Mouse (Mus musculus) stomach, embryonic 14.5 days (tissue): ENCODE data around the gene Angptl2. TPM values are rescaled to one million over a fixed set of nuclear protein-coding genes. Genes with fewer than 3 reads are reported as not detected.
A peak's percentile ranks its signal among the peaks of the same experiment; 100 is the strongest.

ENCODE experiments used
- ATAC-seq: fragments of 200-750 bp; cut with Nextera tagmentation; 2 replicates; pipeline ENCODE4 v1.8.0; 2017; ENCODE audit warnings: low read depth, moderate TSS enrichment; ENCODE audit not compliant: insufficient number of reproducible peaks, insufficient read depth, low FRiP score
- H3K27ac ChIP-seq: fragments of 300-500 bp; sonication (generic); 2 replicates; pipeline ENCODE4 v1.5.1; 2014; ENCODE audit warnings: mild to moderate bottlenecking, low read length, moderate library complexity, mixed read lengths
- H3K27me3 ChIP-seq: fragments of 300-500 bp; sonication (generic); 2 replicates; pipeline ENCODE4 v1.6.1; 2014; ENCODE audit warnings: low read length, control low read depth, mixed read lengths; ENCODE audit not compliant: control insufficient read depth, insufficient read depth
- H3K36me3 ChIP-seq: fragments of 300-500 bp; sonication (generic); 2 replicates; pipeline ENCODE4 v1.6.1; 2014; ENCODE audit warnings: mild to moderate bottlenecking, control low read depth, low read length, moderate library complexity, mixed read lengths; ENCODE audit not compliant: control insufficient read depth, insufficient read depth
- H3K4me1 ChIP-seq: fragments of 300-500 bp; sonication (generic); 2 replicates; pipeline ENCODE4 v1.6.1; 2014; ENCODE audit warnings: low read length, control low read depth, mixed read lengths; ENCODE audit not compliant: control insufficient read depth, insufficient read depth
- H3K4me2 ChIP-seq: fragments of 300-500 bp; sonication (generic); replicated peaks from 2 replicates; pipeline ENCODE4 v1.6.1; 2014; ENCODE audit warnings: low read depth, low read length, control low read depth
- H3K4me3 ChIP-seq: fragments of 300-500 bp; sonication (generic); 2 replicates; pipeline ENCODE4 v1.5.1; 2014; ENCODE audit warnings: low read depth, low read length, control low read depth
- H3K9ac ChIP-seq: fragments of 300-500 bp; sonication (generic); replicated peaks from 2 replicates; pipeline ENCODE4 v1.6.1; 2014; ENCODE audit warnings: low read depth, mild to moderate bottlenecking, control low read depth, low read length, moderate library complexity, mixed read lengths
- H3K9me3 ChIP-seq: fragments of 300-500 bp; sonication (generic); 2 replicates; pipeline ENCODE4 v1.6.1; 2016; ENCODE audit warnings: low read depth, low read length, control low read depth; ENCODE audit not compliant: control insufficient read depth
- WGBS: fragments of 180-500 bp; shearing (Covaris S2); extraction: QIAGEN DNeasy Blood & Tissue Kit; methylation state at CpG from one replicate; pipeline ENCODE4 v1.1.7; 2014; 5-methylcytosine and 5-hydroxymethylcytosine counted together
- polyA plus RNA-seq: library from polyadenylated mRNA; unstranded; fragments of >200 nt; fragmentation: Nextera tagmentation; extraction: Ambion mirVana; gene quantifications from 2 replicates; pipeline ENCODE4 v1.2.1, GENCODE M21; 2014

The Angptl2 gene
- polyA plus RNA-seq, result 39.7 and 45.2 TPM in 2 replicates

GRCm38 (mm10) chr2:33215700-33216509, at the start of gene Angptl2:
Angptl2 (plus strand) TSS chr2:33216069.
- ATAC-seq, result peak; percentile 95
- 2% methylated on average over 22 of the region's 22 CpGs for WGBS
- peaks cover 28% of the 10 kb centered on the region; the same call in 1 of the 2 replicates for H3K4me1 ChIP-seq

GRCm38 (mm10) chr2:33167060-33167459, 48.8 kb upstream of the Angptl2 start:
- Histone ChIP-seq H3K4me3 (no peak overlapping the region), H3K4me1 (peaks cover 26% of the 10 kb centered on the region), H3K9me3 (no peaks in the 10 kb centered on the region), H3K36me3 (no peaks in the 10 kb centered on the region), H3K27ac (no peak overlapping the region), H3K9ac (no peak overlapping the region), H3K27me3 (no peaks in the 10 kb centered on the region), H3K4me2 (no peak overlapping the region)
- ATAC-seq, result no peak
- WGBS, result 95% methylated on average over 3 of the region's 3 CpGs

More at GRCm38 (mm10) chr2:33215700-33216509, at the start of gene Angptl2:
- peak within 1 kb of the TSS; percentile 91 for H3K27ac ChIP-seq
- H3K9ac ChIP-seq, result peak within 1 kb of the TSS; percentile 71
- no peaks in the 10 kb centered on the region for H3K36me3 ChIP-seq
- H3K4me3 ChIP-seq, result peak within 1 kb of the TSS; percentile 56
- H3K9me3 ChIP-seq, result no peaks in the 10 kb centered on the region
- H3K27me3 ChIP-seq, result no peaks in the 10 kb centered on the region
- peak within 1 kb of the TSS; percentile 84 for H3K4me2 ChIP-seq

- Histone ChIP-seq H3K27me3 (no peaks in the 10 kb centered on the region), H3K27ac (0 out of 2 replicates have a peak overlapping the region, but pooled peaks have one; percentile 21), H3K4me1 (peaks cover 24% of the 10 kb centered on the region), H3K9ac (no peak overlapping the region), H3K9me3 (no peaks in the 10 kb centered on the region), H3K4me3 (no peak overlapping the region), H3K36me3 (no peaks in the 10 kb centered on the region), H3K4me2 (no peak overlapping the region)
- ATAC-seq, result no peak
- WGBS, result 67% methylated on average over 6 of the region's 6 CpGs
Observed at GRCm38 (mm10) chr2:33169445-33169844, 46.4 kb upstream of the Angptl2 start.

- no peak overlapping the region for H3K4me2 ChIP-seq
- H3K27ac ChIP-seq, result no peak overlapping the region
- 52% methylated on average over 10 of the region's 10 CpGs for WGBS
- no peaks in the 10 kb centered on the region for H3K27me3 ChIP-seq
- no peak overlapping the region for H3K4me3 ChIP-seq
- H3K9me3 ChIP-seq, result no peaks in the 10 kb centered on the region
- peaks cover 9% of the 10 kb centered on the region; the same call in 1 of the 2 replicates for H3K4me1 ChIP-seq
- H3K9ac ChIP-seq, result no peak overlapping the region
- ATAC-seq, result peak; percentile 57; the same call in 1 of the 2 replicates
- no peaks in the 10 kb centered on the region for H3K36me3 ChIP-seq
Observed at GRCm38 (mm10) chr2:33170777-33171565, 44.9 kb upstream of the Angptl2 start.

- Histone ChIP-seq H3K9me3 (no peaks in the 10 kb centered on the region), H3K27me3 (no peaks in the 10 kb centered on the region), H3K4me2 (no peak overlapping the region), H3K36me3 (no peaks in the 10 kb centered on the region), H3K9ac (no peak overlapping the region), H3K4me1 (peaks cover 16% of the 10 kb centered on the region), H3K27ac (no peak overlapping the region), H3K4me3 (no peak overlapping the region)
- ATAC-seq, result no peak
- 72% methylated on average over 10 of the region's 10 CpGs for WGBS
Observed at GRCm38 (mm10) chr2:33173126-33173525, 42.7 kb upstream of the Angptl2 start.

GRCm38 (mm10) chr2:33173686-33174085, 42.2 kb upstream of the Angptl2 start:
- H3K27ac ChIP-seq, result no peak overlapping the region
- H3K4me2 ChIP-seq, result no peak overlapping the region

GRCm38 (mm10) chr2:33176516-33176915, 39.4 kb upstream of the Angptl2 start:
- ATAC-seq, result no peak
- Histone ChIP-seq H3K4me1 (peaks cover 34% of the 10 kb centered on the region), H3K36me3 (no peaks in the 10 kb centered on the region), H3K4me3 (no peak overlapping the region), H3K27ac (peak overlapping the region; percentile 72; the same call in 1 of the 2 replicates), H3K9ac (no peak overlapping the region), H3K9me3 (no peaks in the 10 kb centered on the region), H3K27me3 (no peaks in the 10 kb centered on the region), H3K4me2 (no peak overlapping the region)
- 68% methylated on average over 7 of the region's 7 CpGs for WGBS

More at GRCm38 (mm10) chr2:33173686-33174085, 42.2 kb upstream of the Angptl2 start:
- Histone ChIP-seq H3K36me3 (no peaks in the 10 kb centered on the region), H3K27me3 (no peaks in the 10 kb centered on the region), H3K9ac (no peak overlapping the region), H3K4me1 (peaks cover 22% of the 10 kb centered on the region), H3K9me3 (no peaks in the 10 kb centered on the region), H3K4me3 (no peak overlapping the region)
- ATAC-seq, result no peak
- 89% methylated on average over 7 of the region's 7 CpGs for WGBS

- no peaks in the 10 kb centered on the region for H3K9me3 ChIP-seq
- H3K4me3 ChIP-seq, result no peak overlapping the region
- H3K4me2 ChIP-seq, result no peak overlapping the region
- H3K4me1 ChIP-seq, result peaks cover 34% of the 10 kb centered on the region
- no peaks in the 10 kb centered on the region for H3K36me3 ChIP-seq
- peak overlapping the region; percentile 72 for H3K27ac ChIP-seq
- no peak overlapping the region for H3K9ac ChIP-seq
- ATAC-seq, result no peak
- no peaks in the 10 kb centered on the region for H3K27me3 ChIP-seq
- WGBS, result 58% methylated on average over 2 of the region's 2 CpGs
Observed at GRCm38 (mm10) chr2:33176921-33177320, 38.9 kb upstream of the Angptl2 start.
